Mouse (Mus musculus) forebrain, embryonic 13.5 days (tissue): ENCODE results near the gene Iqsec1. TPM values are rescaled to one million over a fixed set of nuclear protein-coding genes. Genes with fewer than 3 reads are reported as not detected.

Experiments
- ATAC-seq: fragments of 200-750 bp; cut with Nextera tagmentation; 2 replicates; pipeline ENCODE4 v1.8.0; 2017
- H3K27ac ChIP-seq: fragments of 300-500 bp; sonication (generic); 2 replicates; pipeline ENCODE4 v1.5.1; 2015; ENCODE audit warnings: inconsistent platforms, mild to moderate bottlenecking, moderate library complexity
- H3K27me3 ChIP-seq: fragments of 300-500 bp; sonication (generic); 2 replicates; pipeline ENCODE4 v1.6.1; 2015; ENCODE audit warnings: mild to moderate bottlenecking, inconsistent platforms
- H3K36me3 ChIP-seq: fragments of 300-500 bp; sonication (generic); 2 replicates; pipeline ENCODE4 v1.6.1; 2015; ENCODE audit warnings: mild to moderate bottlenecking, inconsistent platforms; ENCODE audit not compliant: poor library complexity, severe bottlenecking
- H3K4me1 ChIP-seq: fragments of 300-500 bp; sonication (generic); 2 replicates; pipeline ENCODE4 v1.6.1; 2015; ENCODE audit warnings: inconsistent platforms
- H3K4me2 ChIP-seq: fragments of 300-500 bp; sonication (generic); 2 replicates; pipeline ENCODE4 v1.6.1; 2015; ENCODE audit warnings: inconsistent platforms, mild to moderate bottlenecking, moderate library complexity
- H3K4me3 ChIP-seq: fragments of 300-500 bp; sonication (generic); 2 replicates; pipeline ENCODE4 v1.5.1; 2015; ENCODE audit warnings: mild to moderate bottlenecking, inconsistent platforms
- H3K9ac ChIP-seq: fragments of 300-500 bp; sonication (generic); 2 replicates; pipeline ENCODE4 v1.6.1; 2015; ENCODE audit warnings: mild to moderate bottlenecking, inconsistent platforms
- H3K9me3 ChIP-seq: fragments of 300-500 bp; sonication (generic); replicated peaks from 2 replicates; pipeline ENCODE4 v1.6.1; 2016; ENCODE audit warnings: inconsistent platforms
- WGBS: fragments of 180-500 bp; shearing (Covaris S2); methylation state at CpG from one replicate; pipeline ENCODE4 v1.1.7; 2015; 5-methylcytosine and 5-hydroxymethylcytosine counted together
- polyA plus RNA-seq: library from polyadenylated mRNA; unstranded; fragments of >200 nt; fragmentation: Nextera tagmentation; extraction: Ambion mirVana; gene quantifications from 2 replicates; pipeline ENCODE4 v1.2.1, GENCODE M21; 2015

Gene Iqsec1
- polyA plus RNA-seq, 1 experiment from 2014 or later: 10.0 TPM

- ATAC-seq: 0 out of 2 replicates have a peak, but pooled peaks have one; percentile 24
- WGBS: 73% methylated on average over 1 of the region's 1 CpGs
- Histone ChIP-seq H3K9ac (no peak overlapping the region), H3K4me1 (peaks cover 24% of the 10 kb centered on the region), H3K27me3 (no peaks in the 10 kb centered on the region), H3K4me2 (no peak overlapping the region), H3K4me3 (no peak overlapping the region), H3K27ac (no peak overlapping the region), H3K36me3 (no peaks in the 10 kb centered on the region), H3K9me3 (no peaks in the 10 kb centered on the region)
Observed at GRCm38 (mm10) chr6:90948097-90948496, 40.4 kb downstream of the Iqsec1 start.

GRCm38 (mm10) chr6:90945560-90946230 lies 42.8 kb downstream of the Iqsec1 start:
- Histone ChIP-seq H3K9ac (no peak overlapping the region), H3K27ac (no peak overlapping the region), H3K36me3 (no peaks in the 10 kb centered on the region), H3K27me3 (no peaks in the 10 kb centered on the region), H3K4me3 (no peak overlapping the region), H3K4me1 (peaks cover 15% of the 10 kb centered on the region), H3K4me2 (no peak overlapping the region), H3K9me3 (no peaks in the 10 kb centered on the region)
- ATAC-seq: no peak
- 56% methylated on average over 2 of the region's 2 CpGs for WGBS

- ATAC-seq: no peak
- Histone ChIP-seq H3K4me2 (no peak overlapping the region), H3K27ac (no peak overlapping the region), H3K36me3 (no peaks in the 10 kb centered on the region), H3K4me3 (no peak overlapping the region), H3K4me1 (peaks cover 9% of the 10 kb centered on the region), H3K27me3 (no peaks in the 10 kb centered on the region), H3K9ac (no peak overlapping the region), H3K9me3 (no peaks in the 10 kb centered on the region)
- WGBS: 67% methylated on average over 3 of the region's 3 CpGs
Observed at GRCm38 (mm10) chr6:90941257-90941656, 47.2 kb downstream of the Iqsec1 start.

GRCm38 (mm10) chr6:90933656-90934055 lies 54.8 kb downstream of the Iqsec1 start:
- Histone ChIP-seq H3K27ac (no peak overlapping the region), H3K9ac (no peak overlapping the region), H3K27me3 (no peaks in the 10 kb centered on the region), H3K4me3 (no peak overlapping the region), H3K36me3 (no peaks in the 10 kb centered on the region), H3K4me2 (no peak overlapping the region), H3K9me3 (0 out of 2 replicates have a peak, but pooled peaks cover 3% of the 10 kb centered on the region), H3K4me1 (peaks cover 5% of the 10 kb centered on the region; the same call in 1 of the 2 replicates)
- 95% methylated on average over 3 of the region's 3 CpGs for WGBS
- ATAC-seq: no peak

- no peak overlapping the region for H3K27ac ChIP-seq
- peaks cover 23% of the 10 kb centered on the region for H3K4me1 ChIP-seq
- ATAC-seq: no peak
- no peaks in the 10 kb centered on the region for H3K36me3 ChIP-seq
- no peaks in the 10 kb centered on the region for H3K27me3 ChIP-seq
- 0 out of 2 replicates have a peak, but pooled peaks cover 3% of the 10 kb centered on the region for H3K9me3 ChIP-seq
- no peak overlapping the region for H3K4me3 ChIP-seq
- 86% methylated on average over 2 of the region's 2 CpGs for WGBS
- H3K4me2 ChIP-seq: no peak overlapping the region
- no peak overlapping the region for H3K9ac ChIP-seq
Observed at GRCm38 (mm10) chr6:90928806-90929205, 59.7 kb downstream of the Iqsec1 start.

GRCm38 (mm10) chr6:90925472-90925871 lies 63.0 kb downstream of the Iqsec1 start:
- Histone ChIP-seq H3K9me3 (no peaks in the 10 kb centered on the region), H3K27me3 (no peaks in the 10 kb centered on the region), H3K27ac (no peak overlapping the region), H3K4me3 (no peak overlapping the region), H3K36me3 (no peaks in the 10 kb centered on the region), H3K4me2 (no peak overlapping the region), H3K9ac (no peak overlapping the region), H3K4me1 (peaks cover 37% of the 10 kb centered on the region)
- ATAC-seq: no peak
- 70% methylated on average over 3 of the region's 3 CpGs for WGBS

- H3K27me3 ChIP-seq: no peaks in the 10 kb centered on the region
- no peaks in the 10 kb centered on the region for H3K9me3 ChIP-seq
- H3K4me1 ChIP-seq: peaks cover 40% of the 10 kb centered on the region
- no peak overlapping the region for H3K4me2 ChIP-seq
- H3K9ac ChIP-seq: no peak overlapping the region
- no peak for ATAC-seq
- 94% methylated on average over 3 of the region's 3 CpGs for WGBS
- no peak overlapping the region for H3K4me3 ChIP-seq
- no peaks in the 10 kb centered on the region for H3K36me3 ChIP-seq
- H3K27ac ChIP-seq: no peak overlapping the region
Observed at GRCm38 (mm10) chr6:90924796-90925195, 63.7 kb downstream of the Iqsec1 start.

GRCm38 (mm10) chr6:90924379-90924778 lies 64.1 kb downstream of the Iqsec1 start:
- H3K4me1 ChIP-seq: peaks cover 41% of the 10 kb centered on the region
- WGBS: 44% methylated on average over 4 of the region's 4 CpGs
- H3K36me3 ChIP-seq: no peaks in the 10 kb centered on the region
- no peak overlapping the region for H3K4me3 ChIP-seq
- H3K9ac ChIP-seq: no peak overlapping the region
- no peaks in the 10 kb centered on the region for H3K27me3 ChIP-seq
- ATAC-seq: no peak
- H3K4me2 ChIP-seq: no peak overlapping the region
- H3K27ac ChIP-seq: no peak overlapping the region
- H3K9me3 ChIP-seq: no peaks in the 10 kb centered on the region

- Histone ChIP-seq H3K4me2 (no peak overlapping the region), H3K9ac (no peak overlapping the region), H3K4me1 (peaks cover 42% of the 10 kb centered on the region), H3K27me3 (no peaks in the 10 kb centered on the region), H3K36me3 (no peaks in the 10 kb centered on the region), H3K9me3 (no peaks in the 10 kb centered on the region), H3K4me3 (no peak overlapping the region), H3K27ac (no peak overlapping the region)
- no peak for ATAC-seq
- WGBS: 64% methylated on average over 9 of the region's 9 CpGs
Observed at GRCm38 (mm10) chr6:90921259-90921946, 67.1 kb downstream of the Iqsec1 start.

- 68% methylated on average over 5 of the region's 5 CpGs for WGBS
- Histone ChIP-seq H3K36me3 (no peaks in the 10 kb centered on the region), H3K4me1 (peaks cover 40% of the 10 kb centered on the region), H3K9me3 (no peaks in the 10 kb centered on the region), H3K27me3 (no peaks in the 10 kb centered on the region), H3K4me3 (no peak overlapping the region), H3K4me2 (no peak overlapping the region), H3K9ac (no peak overlapping the region), H3K27ac (peak overlapping the region; percentile 33; the same call in 1 of the 2 replicates)
- ATAC-seq: peak; percentile 50
Observed at GRCm38 (mm10) chr6:90920510-90921220, 67.8 kb downstream of the Iqsec1 start.

- Histone ChIP-seq H3K4me1 (peaks cover 33% of the 10 kb centered on the region), H3K36me3 (no peaks in the 10 kb centered on the region), H3K4me2 (no peak overlapping the region), H3K27me3 (no peaks in the 10 kb centered on the region), H3K9ac (no peak overlapping the region), H3K9me3 (no peaks in the 10 kb centered on the region), H3K4me3 (no peak overlapping the region), H3K27ac (peak overlapping the region; percentile 33; the same call in 1 of the 2 replicates)
- ATAC-seq: 0 out of 2 replicates have a peak, but pooled peaks have one; percentile 10
- WGBS: 46% methylated on average over 4 of the region's 4 CpGs
Observed at GRCm38 (mm10) chr6:90919636-90920420, 68.7 kb downstream of the Iqsec1 start.
